Mouse (Mus musculus): ENCODE results near the gene Hif1an. TPM values are rescaled to one million over a fixed set of nuclear protein-coding genes. Genes with fewer than 3 reads are reported as not detected.

Gene Hif1an
- polyA plus RNA-seq, 2 experiments = 6.6 to 7.2 TPM

DNA sequence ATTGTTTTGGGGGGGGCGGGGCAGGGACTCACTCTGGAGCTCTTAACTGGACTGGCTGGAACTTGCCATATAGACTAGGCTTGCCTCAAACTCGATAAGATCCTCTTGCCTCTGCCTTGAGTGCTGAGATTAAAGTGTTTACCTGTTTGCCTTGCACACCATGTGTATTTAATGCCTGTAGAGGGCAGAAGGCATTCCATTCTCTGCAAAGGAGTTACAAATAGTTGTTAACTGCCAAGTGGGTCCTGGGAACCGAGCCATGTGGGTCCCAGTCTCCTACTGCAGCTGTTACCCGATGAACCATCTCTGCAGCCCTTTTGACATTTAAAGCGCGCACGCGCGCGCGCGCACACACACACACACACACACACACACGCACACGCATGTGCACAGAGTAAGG is 1.4 kb downstream of the Hif1an start:
- Histone ChIP-seq H3K4me2 (ENCODE audit: low read depth) (peak overlapping the region; percentile 85), H3K27ac (no peak overlapping the region), H3K9me3 (ENCODE audit: control insufficient read depth, low read length) (no peaks in the 10 kb centered on the region), H3K36me3 (replicated peaks; ENCODE audit: control insufficient read depth, insufficient read depth, low read depth) (peaks cover 22% of the 10 kb centered on the region), H3K4me1 (replicated peaks; ENCODE audit: control insufficient read depth in 2 of 2, insufficient read depth in 2 of 2, low read length in 1 of 2) (peaks cover 5 to 10% of the 10 kb centered on the region in 2 experiments; a peak in 3 of 4 replicates), H3K9ac (replicated peaks) (no peak overlapping the region), H3K4me3 (ENCODE audit: insufficient read depth in 1 of 2, low read depth in 2 of 2, low read length in 2 of 2) (no peak overlapping the region; a peak in 1 of 4 replicates), H3K27me3 (ENCODE audit: control insufficient read depth, insufficient read depth, low read length) (no peaks in the 10 kb centered on the region)
- ATAC-seq (ENCODE audit: insufficient read depth) (no peak), DNase-seq (ENCODE audit: low read depth in 3 of 3, low spot score in 3 of 3) (no peak)
- WGBS (ENCODE audit: insufficient replicate concordance) = 88% methylated on average over 14 of the region's 14 CpGs
- no peak for TF ChIP-seq CTCF (IDR thresholded peaks at IDR 0.05; ENCODE audit: low read depth)
- no peak for TF ChIP-seq EP300 (IDR thresholded peaks at IDR 0.05; ENCODE audit: low read depth)

DNA sequence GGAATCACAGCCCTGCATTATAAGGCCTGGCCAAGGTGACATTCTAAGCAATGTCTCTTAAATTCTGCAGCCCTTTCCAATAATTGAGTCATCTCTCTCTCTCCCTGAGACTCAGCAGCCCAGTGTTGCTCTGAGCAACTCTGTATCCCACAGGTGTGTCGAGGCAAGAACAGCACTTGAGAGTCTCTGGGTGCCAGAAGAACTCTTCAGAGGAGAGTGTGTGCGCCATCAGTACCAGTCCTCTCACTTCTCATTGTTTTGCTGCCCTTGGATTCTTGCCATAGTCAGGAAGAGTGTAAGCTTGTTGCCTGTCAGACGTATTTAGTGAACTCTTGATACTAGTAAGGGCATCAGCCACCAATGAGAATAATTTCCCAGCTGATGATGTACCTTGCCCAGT is 5.1 kb downstream of the Hif1an start:
- peaks cover 40% of the 10 kb centered on the region for H3K36me3 ChIP-seq (replicated peaks; ENCODE audit: control insufficient read depth, insufficient read depth, low read depth)
- 77% methylated on average over 3 of the region's 3 CpGs for WGBS (ENCODE audit: insufficient replicate concordance)
- H3K4me1 ChIP-seq (replicated peaks; ENCODE audit: control insufficient read depth in 2 of 2, insufficient read depth in 2 of 2, low read length in 1 of 2) = peaks cover 5 to 8% of the 10 kb centered on the region in 2 experiments; a peak in 3 of 4 replicates
- no peak overlapping the region for H3K9ac ChIP-seq (replicated peaks)
- no peak overlapping the region for H3K27ac ChIP-seq
- H3K4me2 ChIP-seq (ENCODE audit: low read depth) = no peak overlapping the region
- no peaks in the 10 kb centered on the region for H3K9me3 ChIP-seq (ENCODE audit: control insufficient read depth, low read length)
- no peaks in the 10 kb centered on the region for H3K27me3 ChIP-seq (ENCODE audit: control insufficient read depth, insufficient read depth, low read length)
- no peak overlapping the region for H3K4me3 ChIP-seq (ENCODE audit: insufficient read depth in 1 of 2, low read depth in 2 of 2, low read length in 2 of 2)
- DNase-seq (ENCODE audit: low read depth in 3 of 3, low spot score in 3 of 3) (no peak), ATAC-seq (ENCODE audit: insufficient read depth) (no peak)
- TF ChIP-seq EP300 (IDR thresholded peaks at IDR 0.05; ENCODE audit: low read depth) (no peak), CTCF (IDR thresholded peaks at IDR 0.05; ENCODE audit: low read depth) (no peak)

DNA sequence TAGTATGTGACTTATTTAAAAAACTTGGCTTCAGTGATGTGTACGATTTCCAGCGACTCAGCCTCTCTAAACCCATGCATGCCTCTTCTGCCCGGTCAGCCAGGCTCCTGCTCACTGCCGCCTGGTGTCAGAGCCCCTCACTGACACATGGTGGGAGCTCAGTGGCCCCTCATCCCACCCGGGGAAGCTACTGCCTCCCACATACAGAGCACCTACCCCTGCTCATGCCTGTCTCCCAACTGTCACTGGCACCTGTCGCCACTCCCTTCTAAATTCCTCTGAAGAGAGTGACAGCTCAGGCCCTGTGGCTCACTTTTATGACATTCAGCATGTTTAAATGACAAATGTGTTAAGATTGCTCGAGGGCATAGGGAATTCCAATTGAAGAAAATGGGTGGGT is 13.6 kb downstream of the Hif1an start:
- Histone ChIP-seq H3K27me3 (ENCODE audit: control insufficient read depth, insufficient read depth, low read length) (no peaks in the 10 kb centered on the region), H3K36me3 (replicated peaks; ENCODE audit: control insufficient read depth, insufficient read depth, low read depth) (no peaks in the 10 kb centered on the region; the same call in 1 of the 2 replicates), H3K9ac (replicated peaks) (no peak overlapping the region), H3K27ac (no peak overlapping the region), H3K4me2 (ENCODE audit: low read depth) (no peak overlapping the region), H3K9me3 (ENCODE audit: control insufficient read depth, low read length) (no peaks in the 10 kb centered on the region), H3K4me3 (ENCODE audit: insufficient read depth in 1 of 2, low read depth in 2 of 2, low read length in 2 of 2) (no peak overlapping the region), H3K4me1 (replicated peaks; ENCODE audit: control insufficient read depth in 2 of 2, insufficient read depth in 2 of 2, low read length in 1 of 2) (no peaks in the 10 kb centered on the region)
- DNase-seq (ENCODE audit: low read depth in 3 of 3, low spot score in 3 of 3) (no peak), ATAC-seq (ENCODE audit: insufficient read depth) (no peak)
- WGBS (ENCODE audit: insufficient replicate concordance) = 72% methylated on average over 7 of the region's 7 CpGs
- TF ChIP-seq EP300 (IDR thresholded peaks at IDR 0.05; ENCODE audit: low read depth) (no peak), CTCF (IDR thresholded peaks at IDR 0.05; ENCODE audit: low read depth) (no peak)

DNA sequence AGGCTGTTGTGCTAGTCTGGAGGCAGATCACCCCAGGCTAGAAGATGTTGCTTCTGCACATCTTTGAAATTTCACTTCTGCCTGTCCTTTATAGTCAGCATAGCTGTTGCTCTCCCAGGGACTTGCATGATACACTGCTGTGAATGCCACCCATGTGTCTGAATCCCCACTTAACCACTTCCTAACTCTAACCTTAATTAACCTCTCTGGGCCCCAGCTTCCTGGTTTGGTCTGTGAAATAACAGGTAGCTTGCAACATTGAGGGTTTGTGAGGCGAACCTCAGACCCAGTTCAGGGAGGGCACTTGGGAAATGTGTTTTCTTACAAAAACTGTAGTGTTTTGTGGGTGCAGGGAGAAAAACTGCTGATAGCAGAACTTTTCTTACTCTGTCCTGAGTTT is 15.4 kb downstream of the Hif1an start:
- Histone ChIP-seq H3K27me3 (ENCODE audit: control insufficient read depth, insufficient read depth, low read length) (no peaks in the 10 kb centered on the region), H3K9ac (replicated peaks) (no peak overlapping the region), H3K27ac (no peak overlapping the region), H3K9me3 (ENCODE audit: control insufficient read depth, low read length) (no peaks in the 10 kb centered on the region), H3K4me3 (ENCODE audit: insufficient read depth in 1 of 2, low read depth in 2 of 2, low read length in 2 of 2) (no peak overlapping the region), H3K36me3 (replicated peaks; ENCODE audit: control insufficient read depth, insufficient read depth, low read depth) (no peaks in the 10 kb centered on the region; the same call in 1 of the 2 replicates), H3K4me1 (replicated peaks; ENCODE audit: control insufficient read depth in 2 of 2, insufficient read depth in 2 of 2, low read length in 1 of 2) (no peaks in the 10 kb centered on the region), H3K4me2 (ENCODE audit: low read depth) (no peak overlapping the region)
- no peak for DNase-seq (ENCODE audit: low read depth in 3 of 3, low spot score in 3 of 3)
- 26% methylated on average over 1 of the region's 1 CpGs for WGBS (ENCODE audit: insufficient replicate concordance)
- no peak for TF ChIP-seq CTCF (IDR thresholded peaks at IDR 0.05; ENCODE audit: low read depth)
- TF ChIP-seq EP300 (IDR thresholded peaks at IDR 0.05; ENCODE audit: low read depth) = no peak
- no peak for ATAC-seq (ENCODE audit: insufficient read depth)

DNA sequence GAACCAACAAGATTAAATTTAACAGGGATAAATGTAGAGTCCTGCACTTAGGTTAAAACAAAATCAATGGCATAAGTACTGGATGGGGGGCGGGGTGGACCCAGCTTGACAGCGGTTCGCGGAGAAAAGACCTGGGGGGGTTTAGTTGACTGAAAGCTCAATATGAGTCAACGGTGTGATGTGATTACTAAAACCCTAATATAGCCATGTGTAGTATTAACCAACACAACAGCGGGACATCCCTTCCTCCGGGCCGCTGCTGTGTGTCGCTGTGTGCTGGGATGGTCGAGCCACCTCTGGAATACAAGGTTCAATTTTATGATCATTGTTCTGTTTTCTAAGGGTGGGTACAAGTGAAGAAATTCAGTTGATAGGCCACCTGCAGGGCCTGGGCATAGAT is 19.5 kb downstream of the Hif1an start:
- no peaks in the 10 kb centered on the region for H3K9me3 ChIP-seq (ENCODE audit: control insufficient read depth, low read length)
- ATAC-seq (ENCODE audit: insufficient read depth) (no peak), DNase-seq (ENCODE audit: low read depth in 3 of 3, low spot score in 3 of 3) (no peak)
- no peaks in the 10 kb centered on the region for H3K4me1 ChIP-seq (replicated peaks; ENCODE audit: control insufficient read depth in 2 of 2, insufficient read depth in 2 of 2, low read length in 1 of 2)
- no peaks in the 10 kb centered on the region for H3K36me3 ChIP-seq (replicated peaks; ENCODE audit: control insufficient read depth, insufficient read depth, low read depth)
- 77% methylated on average over 10 of the region's 10 CpGs for WGBS (ENCODE audit: insufficient replicate concordance)
- H3K4me2 ChIP-seq (ENCODE audit: low read depth) = no peak overlapping the region
- no peak overlapping the region for H3K9ac ChIP-seq (replicated peaks)
- no peak overlapping the region for H3K4me3 ChIP-seq (ENCODE audit: insufficient read depth in 1 of 2, low read depth in 2 of 2, low read length in 2 of 2)
- no peak overlapping the region for H3K27ac ChIP-seq
- TF ChIP-seq CTCF (IDR thresholded peaks at IDR 0.05; ENCODE audit: low read depth) (no peak), EP300 (IDR thresholded peaks at IDR 0.05; ENCODE audit: low read depth) (no peak)
- no peaks in the 10 kb centered on the region; the same call in 1 of the 2 replicates for H3K27me3 ChIP-seq (ENCODE audit: control insufficient read depth, insufficient read depth, low read length)
